Comparison of ENCODE assay signal across 15 mouse cellular contexts in the genomic region with DNA sequence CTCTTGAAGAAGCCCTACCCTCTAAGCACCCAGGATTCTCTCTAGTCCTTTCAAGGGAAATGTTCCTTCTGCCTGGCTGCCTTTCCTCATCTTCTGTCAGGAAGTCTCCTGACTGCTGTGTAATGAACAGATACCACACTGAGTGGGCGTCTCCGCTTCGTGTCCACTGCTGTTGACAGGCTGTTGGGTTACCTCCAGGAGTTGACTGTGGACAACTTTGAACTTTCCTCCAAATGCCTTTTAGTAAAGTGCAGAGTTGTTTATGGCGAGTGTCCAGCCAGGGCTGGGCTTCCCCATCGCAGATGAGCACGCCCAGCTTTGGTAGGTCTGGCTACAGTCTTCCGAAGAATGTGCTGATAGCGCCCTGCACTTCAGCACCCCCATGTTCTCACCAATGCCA. TPM values are rescaled to one million over a fixed set of nuclear protein-coding genes. Genes with fewer than 3 reads are reported as not detected.
DNase-seq lines count a peak whose midpoint lies in the region; ATAC-seq and TF ChIP-seq lines count a peak whose summit lies in the region.
"Had no signal": no experiment of that assay in that cellular context is flagged by ENCODE, and none has a peak within 500 bp of the region (broad histone marks: within the 10 kb centered on the region; RNA-seq: fewer than 3 reads in every experiment).

No protein-coding gene starts in this region.

- no peak for TF ChIP-seq POLR2A in cerebellum, adult 2 months (IDR thresholded peaks at IDR 0.05; ENCODE audit: borderline replicate concordance, insufficient read depth, low read length)

- H3K36me3 ChIP-seq in heart, postnatal 0 days (replicated peaks; ENCODE audit: control insufficient read depth, insufficient read depth, low read length), result no peaks in the 10 kb centered on the region
- H3K36me3 ChIP-seq: forebrain, embryonic 12.5 days; liver, embryonic 15.5 days; midbrain, embryonic 12.5 days had no signal

- no peak overlapping the region for H3K4me2 ChIP-seq in heart, postnatal 0 days (ENCODE audit: low read depth, low read length)
- H3K4me2 ChIP-seq: forebrain, embryonic 12.5 days; liver, embryonic 15.5 days; midbrain, embryonic 12.5 days had no signal

- H3K4me1 ChIP-seq in heart, postnatal 0 days (ENCODE audit: control insufficient read depth, insufficient read depth), result peaks cover 25% of the 10 kb centered on the region
- H3K4me1 ChIP-seq in cerebellum, adult 2 months (ENCODE audit: control insufficient read depth, insufficient read depth, low read length), result peaks cover 34% of the 10 kb centered on the region
- H3K4me1 ChIP-seq: forebrain, embryonic 12.5 days; liver, embryonic 15.5 days; midbrain, embryonic 12.5 days had no signal

- no peaks in the 10 kb centered on the region for H3K27me3 ChIP-seq in heart, postnatal 0 days (ENCODE audit: control insufficient read depth, insufficient read depth, low read length)
- H3K27me3 ChIP-seq in cerebellum, adult 2 months (ENCODE audit: control insufficient read depth, insufficient read depth, low read length), result no peaks in the 10 kb centered on the region
- H3K27me3 ChIP-seq: forebrain, embryonic 12.5 days; liver, embryonic 15.5 days had no signal

- no peak for TF ChIP-seq CTCF in layer of hippocampus, adult 2 months (conservative IDR thresholded peaks at IDR 0.05)
- TF ChIP-seq CTCF in heart, postnatal 0 days (IDR thresholded peaks at IDR 0.05; ENCODE audit: low read depth), result no peak
- TF ChIP-seq CTCF in cerebellum, adult 2 months (IDR thresholded peaks at IDR 0.05; ENCODE audit: borderline replicate concordance, insufficient read depth, low read depth, low read length), result no peak

- peak; percentile 98 for TF ChIP-seq EP300 in heart, postnatal 0 days (IDR thresholded peaks at IDR 0.05; ENCODE audit: low read depth)

- H3K9ac ChIP-seq in heart, postnatal 0 days (replicated peaks; ENCODE audit: low read depth, low read length), result no peak overlapping the region
- H3K9ac ChIP-seq: forebrain, embryonic 12.5 days; liver, embryonic 15.5 days; midbrain, embryonic 12.5 days had no signal

- peaks cover 5% of the 10 kb centered on the region; the same call in 1 of the 2 replicates for H3K9me3 ChIP-seq in heart, postnatal 0 days (replicated peaks; ENCODE audit: control insufficient read depth, low read length)
- H3K9me3 ChIP-seq: forebrain, embryonic 12.5 days; liver, embryonic 15.5 days; midbrain, embryonic 12.5 days had no signal

- DNase-seq in layer of hippocampus, adult 2 months (ENCODE audit: low spot score in 2 of 2), result no peak
- no peak for DNase-seq in layer of hippocampus, postnatal 14 days (ENCODE audit: low spot score in 2 of 2)
- peak; percentile 83 for DNase-seq in fibroblast of lung, adult 2 months (ENCODE audit: low read depth)
- peak; percentile 97 for DNase-seq in heart, postnatal 0 days (ENCODE audit: low spot score)
- peak; percentile 11 to 34 for DNase-seq in lung, postnatal 4 days
- DNase-seq in thymus, adult 18-20 months, result no peak
- DNase-seq in cerebellum, adult 2 months, result no peak
- DNase-seq: cerebellum, adult 8-10 months; gastrocnemius, postnatal 25 days; kidney, postnatal 4 days; thymus, postnatal 14 days had no signal

- H3K4me3 ChIP-seq in layer of hippocampus, adult 2 months, result no peak overlapping the region
- H3K4me3 ChIP-seq in heart, postnatal 0 days (ENCODE audit: low read depth, low read length), result no peak overlapping the region
- H3K4me3 ChIP-seq in cerebellum, adult 2 months (replicated peaks; ENCODE audit: insufficient read depth, low read depth, low read length), result no peak overlapping the region
- H3K4me3 ChIP-seq: forebrain, embryonic 12.5 days; liver, embryonic 15.5 days; midbrain, embryonic 12.5 days had no signal

- peak; percentile 89 for ATAC-seq in heart, postnatal 0 days (ENCODE audit: insufficient read depth, low read depth)
- ATAC-seq: inflammation-experienced regulatory T-cells, adult 6 months had no signal

- WGBS in heart, postnatal 0 days, result 16% methylated on average over 8 of the region's 8 CpGs
- 64% methylated on average over 8 of the region's 8 CpGs for WGBS in cerebellum, adult 2 months

- H3K27ac ChIP-seq in layer of hippocampus, adult 2 months, result peak overlapping the region; percentile 48; the same call in 1 of the 2 replicates
- peak overlapping the region; percentile 93 for H3K27ac ChIP-seq in heart, postnatal 0 days (ENCODE audit: low read depth)
- H3K27ac ChIP-seq in cerebellum, adult 2 months (ENCODE audit: insufficient read depth, low read length), result no peak overlapping the region
- H3K27ac ChIP-seq: forebrain, embryonic 12.5 days; liver, embryonic 15.5 days; midbrain, embryonic 12.5 days had no signal

RNA-seq across cellular contexts. Expression of gene Dlgap4, which starts 13.0 kb away (rescaled TPM):
- 100 to 1,000 TPM; 194 to 198 TPM for total RNA-seq in layer of hippocampus, adult 2 months (2021)
- 100 to 1,000 TPM; 194 TPM for total RNA-seq in layer of hippocampus, postnatal 14 days (2021)
- 58.5 and 68.6 TPM in 2 replicates for total RNA-seq in heart, postnatal 0 days (2014; rRNA removed; ENCODE audit: low replicate concordance)
- polyA plus RNA-seq in heart, postnatal 0 days (2015; fragmentation: Nextera tagmentation; extraction: Ambion mirVana), result 45.7 and 51.3 TPM in 2 replicates
- 126 and 130 TPM in 2 replicates for polyA plus RNA-seq in cerebellum, adult 2 months (2012; rRNA removed)

Comparison
In these comparisons a context has a peak if more than half of its experiments do, and no peak if none do; other contexts are left out.
1. DNase-seq: peak in fibroblast of lung, adult 2 months (single experiment), heart, postnatal 0 days (single experiment) and lung, postnatal 4 days (2 of 2); none in layer of hippocampus, adult 2 months (0 of 2), layer of hippocampus, postnatal 14 days (0 of 2), thymus, adult 18-20 months (0 of 2) and cerebellum, adult 2 months (0 of 2).